Mouse (Mus musculus) small intestine, adult 2 months (tissue): ENCODE results near the gene Ssbp2.

Experiments
- CTCF ChIP-seq: fragments of 200-500 bp; IDR thresholded peaks from 2 replicates; pipeline ENCODE4 v1.5.1; 2012; ENCODE audit warnings: low read depth, mild to moderate bottlenecking, control low read depth, inconsistent platforms, low read length, moderate library complexity, mixed read lengths; ENCODE audit not compliant: insufficient replicate concordance, insufficient read length; ENCODE audit errors: extremely low read depth
- POLR2A ChIP-seq: fragments of 200-500 bp; IDR thresholded peaks from 2 replicates; pipeline ENCODE4 v1.6.1; 2012; ENCODE audit warnings: low read depth, mild to moderate bottlenecking, control low read depth, inconsistent platforms, low read length, moderate library complexity

GRCm38 (mm10) chr13:91737191-91737590 lies 277.1 kb downstream of the Ssbp2 start:
- TF ChIP-seq CTCF, result no peak
- no peak for TF ChIP-seq POLR2A
